Mouse (Mus musculus): ENCODE measurements at regions not wholly inside any gene's neighbourhood (a gene's known extent, or its start where the extent isn't known, plus 50 kb on each side); places are given as distances from the start of the nearest gene placed in this dataset.

DNA sequence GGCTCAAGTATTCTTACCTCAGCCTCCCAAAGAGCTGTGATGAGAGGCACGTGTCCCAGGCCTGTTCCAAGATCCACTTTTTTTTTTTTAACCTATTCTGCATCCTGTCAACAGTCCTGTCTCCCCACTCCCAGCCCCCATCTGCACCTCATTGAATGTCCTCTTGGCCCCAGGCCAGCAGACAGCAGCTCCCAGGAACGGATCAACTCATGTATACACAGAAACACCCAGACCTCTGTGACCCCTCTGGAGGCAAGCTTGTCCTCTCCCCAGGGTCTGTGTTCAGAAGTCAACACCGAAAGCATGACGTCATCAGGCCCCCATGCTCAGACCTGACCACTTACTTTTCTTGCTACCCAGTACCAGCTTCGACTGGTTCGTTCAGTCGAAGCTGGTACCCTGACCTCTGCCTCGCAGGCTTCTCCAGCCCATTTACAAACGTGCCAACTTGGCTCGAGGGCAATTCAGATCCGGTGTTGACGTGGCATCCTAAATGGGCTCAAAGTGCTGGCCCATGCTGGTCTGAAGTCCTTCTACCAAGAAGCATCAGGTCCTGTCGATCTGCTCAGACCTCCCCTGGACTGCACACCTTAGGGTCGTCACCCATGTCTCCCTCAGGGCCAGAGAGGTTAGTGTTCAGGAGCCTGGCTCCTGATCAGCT, 60.7 kb upstream of the Otos start:
- TF ChIP-seq POLR2A (IDR thresholded peaks at IDR 0.05; ENCODE audit: control insufficient read depth, extremely low read depth, insufficient read depth, low read length, poor library complexity): no peak
- no peak for TF ChIP-seq CTCF (IDR thresholded peaks at IDR 0.05; ENCODE audit: borderline replicate concordance, control insufficient read depth, extremely low read depth, insufficient read depth, low read length, poor library complexity)

All from thymus, adult 2 months (tissue).